Mouse (Mus musculus) cortical plate, adult 2 months (tissue): ENCODE measurements around the gene Slc6a19.

Source experiments
- CTCF ChIP-seq: fragments of 200-500 bp; IDR thresholded peaks from 2 replicates; pipeline ENCODE4 v1.5.1; 2011; ENCODE audit warnings: mild to moderate bottlenecking, control low read depth, low read length; ENCODE audit not compliant: insufficient read depth; ENCODE audit errors: extremely low read depth
- POLR2A ChIP-seq: fragments of 200-500 bp; IDR thresholded peaks from 2 replicates; pipeline ENCODE4 v1.6.1; 2011; ENCODE audit warnings: mild to moderate bottlenecking, low read length, control low read depth; ENCODE audit not compliant: insufficient read depth; ENCODE audit errors: extremely low read depth

GRCm38 (mm10) chr13:73732235-73732634 is 27.6 kb upstream of the Slc6a19 start:
- no peak for TF ChIP-seq CTCF
- TF ChIP-seq POLR2A: no peak
